Mouse (Mus musculus) myocyte (in vitro differentiated cells): ENCODE results near the gene Agtrap. TPM values are rescaled to one million over a fixed set of nuclear protein-coding genes. Genes with fewer than 3 reads are reported as not detected.

Source experiments
- H3K27me3 ChIP-seq: one replicate; pipeline ENCODE4 v1.6.1; 2011; ENCODE audit not compliant: control insufficient read depth, insufficient read depth, insufficient read length
- H3K36me3 ChIP-seq: one replicate; pipeline ENCODE4 v1.6.1; 2011; ENCODE audit not compliant: control insufficient read depth, insufficient read depth
- H3K4me2 ChIP-seq: one replicate; pipeline ENCODE4 v1.6.1; 2011; ENCODE audit warnings: low read depth, control low read depth
- H3K4me3 ChIP-seq: one replicate; pipeline ENCODE4 v1.5.1; 2011; ENCODE audit warnings: mild to moderate bottlenecking, control low read depth, moderate library complexity
- H3K79me2 ChIP-seq: one replicate; pipeline ENCODE4 v1.6.1; 2011; ENCODE audit not compliant: control insufficient read depth, insufficient read depth
- H3ac ChIP-seq: one replicate; pipeline ENCODE4 v1.6.1; 2011; ENCODE audit not compliant: control insufficient read depth, insufficient read length
- CEBPB ChIP-seq: IDR thresholded peaks from 2 replicates; pipeline ENCODE4 v1.6.1; 2011; ENCODE audit warnings: mild to moderate bottlenecking, moderate library complexity; ENCODE audit not compliant: poor library complexity, insufficient read depth, severe bottlenecking
- E2F4 ChIP-seq: IDR thresholded peaks from one replicate; pipeline ENCODE4 v1.6.1; 2011; ENCODE audit warnings: mild to moderate bottlenecking, control low read depth, moderate library complexity; ENCODE audit not compliant: insufficient read depth
- MAX ChIP-seq: IDR thresholded peaks from one replicate; pipeline ENCODE4 v1.6.1; 2011; ENCODE audit warnings: low read depth, mild to moderate bottlenecking, control low read depth
- MYOD1 ChIP-seq, 3 experiments: IDR thresholded peaks; one replicate each; pipeline ENCODE4 v1.6.1; 2011; ENCODE audit warnings: control low read depth in 2 of 3, low read depth in 2 of 3, mild to moderate bottlenecking in 2 of 3, moderate library complexity in 1 of 3; ENCODE audit not compliant: insufficient read length in 2 of 3, control insufficient read depth in 1 of 3
- MYOG ChIP-seq, 3 experiments: IDR thresholded peaks; one replicate each; pipeline ENCODE4 v1.6.1; 2011; ENCODE audit warnings: control low read depth in 2 of 3, low read depth in 2 of 3, mild to moderate bottlenecking in 2 of 3; ENCODE audit not compliant: insufficient read length in 2 of 3, control insufficient read depth in 1 of 3, insufficient read depth in 1 of 3
- POLR2A ChIP-seq: IDR thresholded peaks from one replicate; pipeline ENCODE4 v1.6.1; 2011; ENCODE audit warnings: low read depth, mild to moderate bottlenecking, control low read depth, moderate library complexity; ENCODE audit not compliant: insufficient read length
- POLR2AphosphoS2 ChIP-seq: IDR thresholded peaks from one replicate; pipeline ENCODE4 v1.6.1; 2011; ENCODE audit warnings: low read depth, control low read depth; ENCODE audit not compliant: insufficient read length
- REST ChIP-seq: IDR thresholded peaks from one replicate; pipeline ENCODE4 v1.6.1; 2011; ENCODE audit warnings: mild to moderate bottlenecking, control low read depth, moderate library complexity; ENCODE audit not compliant: insufficient read depth, insufficient read length
- SRF ChIP-seq: IDR thresholded peaks from one replicate; pipeline ENCODE4 v1.6.1; 2011; ENCODE audit warnings: low read depth; ENCODE audit not compliant: control insufficient read depth, insufficient read length
- TCF12 ChIP-seq: IDR thresholded peaks from one replicate; pipeline ENCODE4 v1.6.1; 2011; ENCODE audit warnings: mild to moderate bottlenecking, control low read depth; ENCODE audit not compliant: poor library complexity, insufficient read depth, severe bottlenecking
- TCF3 ChIP-seq: IDR thresholded peaks from one replicate; pipeline ENCODE4 v1.6.1; 2011; ENCODE audit warnings: low read depth, control low read depth; ENCODE audit not compliant: insufficient read length
- USF1 ChIP-seq: IDR thresholded peaks from one replicate; pipeline ENCODE4 v1.6.1; 2011; ENCODE audit warnings: low read depth, mild to moderate bottlenecking, control low read depth, moderate library complexity
- polyA plus RNA-seq: library from polyadenylated mRNA; unstranded; fragments of >200 nt; fragmentation: generic; extraction: Trizol; gene quantifications from one replicate; pipeline ENCODE4 v1.2.1, GENCODE M21; 2012; ENCODE audit warnings: missing spikeins

Gene Agtrap
- polyA plus RNA-seq, 1 experiment, result 10.9 TPM

GRCm38 (mm10) chr4:148057661-148058209 lies 30.1 kb downstream of the Agtrap start:
- Histone ChIP-seq H3K4me3 (no peak overlapping the region), H3ac (no peak overlapping the region), H3K27me3 (no peaks in the 10 kb centered on the region), H3K4me2 (no peak overlapping the region), H3K79me2 (no peaks in the 10 kb centered on the region), H3K36me3 (peaks cover 18% of the 10 kb centered on the region)
- no peak for TF ChIP-seq MYOG (IDR thresholded peaks at IDR 0.05; ENCODE audit: control insufficient read depth in 1 of 3, insufficient read depth in 1 of 3, insufficient read length in 2 of 3, low read depth in 2 of 3)
- TF ChIP-seq MYOD1 (IDR thresholded peaks at IDR 0.05; ENCODE audit: control insufficient read depth in 1 of 3, insufficient read length in 2 of 3, low read depth in 2 of 3), result no peak
- TF ChIP-seq POLR2AphosphoS2, result no peak
- TF ChIP-seq SRF, result no peak
- TF ChIP-seq POLR2A, result no peak
- TF ChIP-seq MAX, result no peak
- TF ChIP-seq USF1, result no peak

GRCm38 (mm10) chr4:148056801-148057200 lies 31.0 kb downstream of the Agtrap start:
- Histone ChIP-seq H3ac (no peak overlapping the region), H3K27me3 (no peaks in the 10 kb centered on the region), H3K36me3 (peaks cover 22% of the 10 kb centered on the region), H3K4me3 (no peak overlapping the region), H3K4me2 (peak overlapping the region; percentile 24), H3K79me2 (no peaks in the 10 kb centered on the region)
- TF ChIP-seq MYOG (IDR thresholded peaks at IDR 0.05; ENCODE audit: control insufficient read depth in 1 of 3, insufficient read depth in 1 of 3, insufficient read length in 2 of 3, low read depth in 2 of 3), result no peak
- no peak for TF ChIP-seq E2F4
- TF ChIP-seq TCF3, result no peak
- TF ChIP-seq REST, result no peak
- no peak for TF ChIP-seq USF1
- TF ChIP-seq TCF12, result no peak
- TF ChIP-seq MYOD1 (IDR thresholded peaks at IDR 0.05; ENCODE audit: control insufficient read depth in 1 of 3, insufficient read length in 2 of 3, low read depth in 2 of 3), result peak in 1 of 3 experiments; percentile 3
- TF ChIP-seq MAX, result no peak

- Histone ChIP-seq H3K27me3 (no peaks in the 10 kb centered on the region), H3K36me3 (peaks cover 25% of the 10 kb centered on the region), H3ac (no peak overlapping the region), H3K4me3 (no peak overlapping the region), H3K4me2 (peak overlapping the region; percentile 24), H3K79me2 (no peaks in the 10 kb centered on the region)
- no peak for TF ChIP-seq MAX
- TF ChIP-seq MYOG (IDR thresholded peaks at IDR 0.05; ENCODE audit: control insufficient read depth in 1 of 3, insufficient read depth in 1 of 3, insufficient read length in 2 of 3, low read depth in 2 of 3), result peak in 1 of 3 experiments; percentile 55
- TF ChIP-seq MYOD1 (IDR thresholded peaks at IDR 0.05; ENCODE audit: control insufficient read depth in 1 of 3, insufficient read length in 2 of 3, low read depth in 2 of 3), result peak; percentile 61 to 96 (median 92)
- TF ChIP-seq TCF3, result peak; percentile 26
Observed at GRCm38 (mm10) chr4:148056246-148056645, 31.6 kb downstream of the Agtrap start.

GRCm38 (mm10) chr4:148054961-148055695 lies 32.7 kb downstream of the Agtrap start:
- no peak overlapping the region for H3K4me3 ChIP-seq

GRCm38 (mm10) chr4:148053417-148053920 lies 34.4 kb downstream of the Agtrap start:
- no peak overlapping the region for H3ac ChIP-seq

More at GRCm38 (mm10) chr4:148054961-148055695, 32.7 kb downstream of the Agtrap start:
- TF ChIP-seq USF1 (no peak), POLR2AphosphoS2 (peak; percentile 17), TCF12 (no peak), REST (no peak), MAX (no peak)
- no peaks in the 10 kb centered on the region for H3K79me2 ChIP-seq
- H3ac ChIP-seq, result no peak overlapping the region
- H3K27me3 ChIP-seq, result no peaks in the 10 kb centered on the region
- H3K4me2 ChIP-seq, result no peak overlapping the region
- peaks cover 36% of the 10 kb centered on the region for H3K36me3 ChIP-seq

More at GRCm38 (mm10) chr4:148053417-148053920, 34.4 kb downstream of the Agtrap start:
- Histone ChIP-seq H3K79me2 (no peaks in the 10 kb centered on the region), H3K4me3 (no peak overlapping the region), H3K4me2 (no peak overlapping the region), H3K36me3 (peaks cover 43% of the 10 kb centered on the region), H3K27me3 (no peaks in the 10 kb centered on the region)
- TF ChIP-seq POLR2AphosphoS2 (no peak), REST (no peak), MYOD1 (IDR thresholded peaks at IDR 0.05; ENCODE audit: control insufficient read depth in 1 of 3, insufficient read length in 2 of 3, low read depth in 2 of 3) (no peak), SRF (no peak), POLR2A (no peak), MAX (no peak), E2F4 (no peak), MYOG (IDR thresholded peaks at IDR 0.05; ENCODE audit: control insufficient read depth in 1 of 3, insufficient read depth in 1 of 3, insufficient read length in 2 of 3, low read depth in 2 of 3) (no peak), TCF12 (no peak), TCF3 (no peak), USF1 (no peak), CEBPB (no peak)
